Mouse (Mus musculus): ENCODE measurements around the gene Dbr1.
"Not testable (repeated sequence)": the region's sequence is repeated elsewhere in the genome, so short reads cannot be mapped to it uniquely, and the experiment has no call there.

Dbr1 gene

DNA sequence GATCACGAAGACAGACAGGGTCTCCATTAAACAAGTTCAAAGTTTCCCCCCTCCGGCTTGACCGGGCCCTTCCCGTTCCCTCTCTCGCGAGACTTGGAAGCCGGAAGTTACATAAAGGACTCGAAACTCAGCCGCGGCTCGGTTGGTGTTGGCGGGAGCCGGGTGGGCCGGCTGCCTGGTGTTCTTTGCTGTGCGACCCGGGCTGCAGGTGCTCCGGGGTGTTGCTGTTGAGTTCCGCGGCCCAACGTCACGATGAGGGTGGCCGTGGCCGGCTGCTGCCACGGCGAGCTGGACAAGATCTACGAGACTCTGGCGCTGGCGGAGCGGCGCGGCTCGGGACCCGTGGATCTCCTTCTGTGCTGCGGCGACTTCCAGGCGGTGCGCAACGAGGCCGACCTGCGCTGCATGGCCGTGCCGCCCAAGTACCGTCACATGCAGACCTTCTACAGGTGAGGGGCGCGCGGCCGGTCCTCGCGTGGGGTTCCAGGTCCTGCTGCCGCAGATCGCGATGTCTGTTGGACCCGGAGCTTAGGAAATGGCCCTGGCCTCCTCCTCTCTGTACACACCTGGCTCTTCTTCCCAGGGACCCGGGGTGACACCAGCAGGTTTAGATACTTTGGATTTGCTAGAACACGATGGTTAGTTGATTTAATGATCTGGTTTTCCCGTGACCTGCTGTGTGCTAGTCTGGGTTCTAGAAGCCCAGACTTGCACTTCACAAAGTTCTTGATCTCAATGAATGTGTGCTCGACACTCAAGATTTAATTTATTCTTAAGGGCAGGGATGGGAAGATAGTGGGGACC lies at the start of gene Dbr1:
Gene Dbr1 (plus strand): TSS at position 123 of the 804 bp plus-strand sequence.
- DNase-seq (ENCODE audit: low read depth, low spot score): peak; percentile 94

- DNase-seq (ENCODE audit: low read depth, low spot score): no peak
These were observed 43.7 kb upstream of the Dbr1 start for GRCm38 (mm10) chr9:99531865-99532264.

GRCm38 (mm10) chr9:99546259-99546658 lies 29.3 kb upstream of the Dbr1 start:
- DNase-seq (ENCODE audit: low read depth, low spot score): peak; percentile 19

DNA sequence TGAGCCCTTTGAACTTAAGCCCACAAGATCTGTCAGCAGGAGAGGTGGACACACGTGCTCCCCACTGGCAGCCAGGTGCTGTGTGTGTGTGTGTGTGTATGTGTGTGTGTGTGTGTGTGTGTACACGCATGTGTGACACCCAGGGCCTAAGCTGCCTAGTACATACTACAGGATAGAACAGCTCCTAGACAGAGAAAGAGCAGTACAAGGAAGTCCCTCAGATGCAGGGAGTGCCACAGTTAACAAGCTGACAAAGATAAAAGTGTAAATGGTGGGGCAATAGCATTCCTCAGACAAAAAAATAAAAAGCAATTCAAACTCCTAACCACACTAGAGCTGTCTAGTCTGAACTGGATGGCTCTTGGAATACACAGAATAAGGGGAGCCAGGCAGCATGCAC lies 23.5 kb upstream of the Dbr1 start:
- no peak for DNase-seq (ENCODE audit: low read depth, low spot score)

GRCm38 (mm10) chr9:99553049-99553448 lies 22.6 kb upstream of the Dbr1 start:
- no peak for DNase-seq (ENCODE audit: low read depth, low spot score)

DNA sequence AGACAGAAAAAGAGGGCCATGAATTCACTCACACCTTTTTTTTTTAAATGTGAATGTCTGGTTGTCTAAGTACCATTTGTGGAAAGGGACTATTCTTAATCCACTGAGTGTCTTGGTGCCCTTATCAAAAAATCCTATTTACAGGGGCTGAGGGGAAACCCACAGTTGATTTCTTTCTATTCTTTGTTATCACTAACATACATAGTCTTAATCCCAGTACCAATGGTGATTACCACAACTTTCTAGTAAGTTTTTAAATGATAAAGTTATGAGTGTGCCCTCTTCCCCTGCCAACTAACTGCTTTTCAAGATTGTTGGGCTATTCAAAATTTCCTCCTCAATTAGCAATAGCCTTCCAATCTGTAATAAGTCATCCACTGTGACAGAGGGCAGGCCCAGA lies 21.5 kb upstream of the Dbr1 start:
- DNase-seq (ENCODE audit: low read depth, low spot score): no peak

GRCm38 (mm10) chr9:99555253-99555652 lies 20.3 kb upstream of the Dbr1 start:
- DNase-seq (ENCODE audit: low read depth, low spot score): no peak

DNA sequence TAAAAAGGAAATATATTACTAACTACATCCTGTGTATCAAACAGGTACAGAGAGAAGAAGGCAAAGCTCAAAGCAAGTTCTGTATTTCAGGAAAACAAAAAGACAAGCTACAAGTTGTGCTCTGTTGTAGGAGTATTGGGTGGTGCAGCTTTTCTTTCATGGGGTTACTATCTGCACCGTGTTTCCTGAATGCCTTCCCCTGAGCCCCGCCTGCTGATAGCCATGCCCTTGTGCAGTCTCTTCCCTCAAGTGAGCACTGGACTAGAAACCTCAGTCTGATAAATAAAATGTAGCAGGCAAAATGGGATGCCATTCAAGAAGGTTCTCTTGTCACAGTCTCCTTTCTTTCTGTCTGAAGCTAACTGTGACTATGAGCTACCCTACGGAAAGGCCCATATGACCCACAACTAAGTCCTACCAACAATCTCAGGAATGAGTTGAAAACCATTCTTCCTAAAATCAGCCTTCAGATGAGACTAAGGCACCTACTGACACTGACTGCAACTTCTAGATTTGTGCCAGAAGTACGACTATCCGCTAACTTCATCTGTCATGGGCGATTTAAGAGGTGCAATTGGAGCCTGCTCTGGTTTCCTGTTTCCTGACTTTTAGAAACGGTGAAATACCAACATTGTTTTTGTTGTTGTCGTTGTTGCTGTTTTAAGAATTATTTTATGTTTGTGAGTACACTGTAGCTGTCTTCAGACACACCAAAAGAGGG lies 17.9 kb upstream of the Dbr1 start:
- no peak for DNase-seq (ENCODE audit: low read depth, low spot score)

GRCm38 (mm10) chr9:99558824-99559556 lies 16.6 kb upstream of the Dbr1 start:
- no peak for DNase-seq (ENCODE audit: low read depth, low spot score)

DNA sequence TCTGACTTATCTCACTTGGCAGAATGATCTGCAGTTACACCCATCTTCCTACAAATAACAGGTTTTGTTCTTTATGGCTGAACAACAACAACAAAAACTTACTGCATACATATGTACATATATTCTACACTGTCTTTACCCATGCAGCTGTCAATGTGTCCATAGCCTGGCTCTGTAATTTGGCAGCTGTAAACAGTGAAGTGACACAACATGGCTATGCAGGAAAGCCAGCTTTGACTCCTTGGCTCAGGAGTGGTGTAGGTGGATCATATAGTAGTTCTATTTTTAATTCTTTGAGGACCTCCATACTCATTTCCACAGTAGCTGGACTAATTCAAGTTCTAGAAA lies 16.1 kb upstream of the Dbr1 start:
- DNase-seq (ENCODE audit: low read depth, low spot score): no peak

DNA sequence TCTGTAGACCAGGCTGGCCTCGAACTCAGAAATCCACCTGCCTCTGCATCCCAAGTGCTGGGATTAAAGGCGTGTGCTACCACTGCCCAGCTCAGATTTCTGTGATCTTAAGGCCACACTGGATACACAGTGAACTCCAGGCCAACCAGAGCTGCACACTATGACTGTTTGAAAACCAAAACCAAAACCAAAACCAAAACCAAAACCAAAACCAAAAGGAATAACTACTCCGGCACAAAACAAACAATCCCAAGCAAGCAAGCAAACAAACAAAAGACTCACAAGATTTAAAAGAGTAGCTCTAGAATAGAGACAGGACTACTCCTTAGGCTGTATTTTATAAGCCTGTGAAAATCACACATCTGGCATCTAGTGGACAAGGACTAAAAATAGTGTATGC lies 15.2 kb upstream of the Dbr1 start:
- DNase-seq (ENCODE audit: low read depth, low spot score): no peak

- DNase-seq (ENCODE audit: low read depth, low spot score): peak; percentile 83
These were observed 11.9 kb upstream of the Dbr1 start for GRCm38 (mm10) chr9:99563714-99564113.

DNA sequence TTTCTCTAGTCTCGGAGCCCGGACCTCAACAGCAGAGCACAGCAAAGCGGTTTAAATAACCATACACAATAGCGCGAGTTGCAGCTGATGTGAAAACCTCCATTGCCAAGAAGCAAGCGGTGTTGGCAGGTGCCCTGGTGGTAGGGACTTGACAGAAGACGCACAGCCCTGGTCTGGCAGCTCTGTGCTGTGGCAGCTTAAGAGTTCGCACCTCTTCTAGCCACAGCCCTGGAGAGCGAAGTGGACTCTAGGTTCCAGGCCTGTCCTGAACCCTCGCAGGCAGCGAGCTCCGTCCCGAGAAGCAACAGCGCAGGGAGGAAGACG lies 7.6 kb upstream of the Dbr1 start:
- peak; percentile 50 for DNase-seq (ENCODE audit: low read depth, low spot score)

DNA sequence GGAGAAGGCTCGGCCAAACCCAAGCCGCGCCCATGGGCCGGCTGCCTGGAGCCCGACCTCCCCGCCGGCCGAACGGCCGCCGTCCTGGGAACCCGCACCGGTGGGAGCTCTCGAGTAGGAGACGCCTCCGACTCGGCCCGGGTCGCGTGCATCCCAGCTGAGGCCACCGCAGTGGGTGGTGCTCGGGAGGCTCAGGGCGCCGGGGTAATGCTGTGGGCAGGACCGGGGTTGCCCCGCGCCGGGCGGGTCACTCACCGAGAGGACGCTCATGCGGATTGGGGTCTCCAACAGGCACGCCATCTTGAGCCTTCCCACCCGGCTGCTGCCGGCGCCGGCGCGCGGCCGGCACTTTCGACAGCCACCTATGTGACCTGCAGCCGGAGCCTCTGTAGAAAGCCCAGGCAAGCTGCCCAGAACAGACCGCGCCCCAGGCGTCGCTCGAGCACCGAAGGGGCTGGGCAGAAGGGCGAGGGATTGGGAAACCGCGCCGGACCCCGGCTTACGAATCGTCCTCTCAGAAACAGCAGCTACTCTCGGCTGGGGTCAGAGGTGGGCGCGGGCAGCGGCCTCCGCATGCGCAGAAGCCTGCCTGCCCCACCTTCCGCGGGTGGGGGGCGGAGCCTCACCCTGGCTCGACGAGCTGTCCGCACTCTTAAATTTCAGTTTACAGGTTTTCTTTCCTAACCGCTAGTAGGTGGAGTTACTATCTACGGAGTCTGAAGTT lies 7.1 kb upstream of the Dbr1 start, which contains the start of gene Armc8:
Gene Armc8 (minus strand): TSS at position 553 of the 724 bp plus-strand sequence.
- DNase-seq (ENCODE audit: low read depth, low spot score): peak; percentile 88

GRCm38 (mm10) chr9:99569071-99569397 lies 6.6 kb upstream of the Dbr1 start:
- DNase-seq (ENCODE audit: low read depth, low spot score): no peak

DNA sequence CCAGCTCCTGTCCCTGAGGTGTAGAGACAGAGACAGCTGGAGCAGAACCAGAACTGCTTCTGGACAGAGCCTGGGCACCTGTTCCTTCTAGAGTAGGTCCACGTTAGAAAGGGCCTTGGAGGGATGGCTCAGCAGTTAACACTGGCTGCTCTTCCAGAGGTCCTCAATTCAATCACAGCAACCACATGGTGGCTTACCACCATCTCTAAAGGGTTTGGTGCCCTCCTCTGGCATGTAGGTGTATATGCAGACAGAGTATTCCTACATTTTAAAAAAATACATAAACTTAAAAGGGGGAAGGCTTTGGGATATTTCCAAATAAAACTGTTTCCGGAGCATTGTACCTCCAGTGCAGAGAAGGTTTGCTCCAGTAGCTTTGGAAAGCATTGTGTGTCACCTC lies 5.1 kb downstream of the Dbr1 start:
- DNase-seq (ENCODE audit: low read depth, low spot score): peak; percentile 79

- DNase-seq (ENCODE audit: low read depth, low spot score): peak; percentile 59
These were observed 12.1 kb downstream of the Dbr1 start for GRCm38 (mm10) chr9:99587505-99588202.

DNA sequence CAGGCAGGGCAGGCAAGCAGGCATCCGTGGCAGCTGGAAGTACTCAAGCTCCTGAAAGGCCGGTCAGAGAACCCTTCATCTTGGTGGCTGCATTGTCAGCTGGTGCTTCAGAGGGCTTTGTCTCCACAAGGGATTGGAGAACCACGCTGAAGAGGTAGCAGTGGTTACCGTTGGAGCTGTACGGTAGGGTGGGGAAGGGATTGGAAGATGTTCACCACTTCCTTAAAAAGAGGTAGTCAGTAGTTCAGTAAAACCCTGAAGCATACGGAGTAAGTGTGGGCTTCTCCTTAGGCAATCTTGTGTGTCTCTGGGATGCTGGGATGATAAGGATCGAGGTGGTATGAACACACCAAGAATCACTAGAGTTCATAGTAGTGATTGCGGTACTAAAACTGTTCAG lies 15.5 kb downstream of the Dbr1 start:
- DNase-seq (ENCODE audit: low read depth, low spot score): no peak

- DNase-seq (ENCODE audit: low read depth, low spot score): not testable (repeated sequence)
These were observed 23.5 kb downstream of the Dbr1 start for GRCm38 (mm10) chr9:99599127-99599526.

- DNase-seq (ENCODE audit: low read depth, low spot score): no peak
These were observed 28.0 kb downstream of the Dbr1 start for GRCm38 (mm10) chr9:99603566-99603965.

- no peak for DNase-seq (ENCODE audit: low read depth, low spot score)
These were observed 36.6 kb downstream of the Dbr1 start, which contains the start of gene A4gnt for GRCm38 (mm10) chr9:99612202-99612601. TSS of gene A4gnt (plus strand) at chr9:99612502.
